Mouse (Mus musculus): ENCODE results near the gene Dhx58. TPM values are rescaled to one million over a fixed set of nuclear protein-coding genes. Genes with fewer than 3 reads are reported as not detected.
A peak's percentile ranks its signal among the peaks of the same experiment; 100 is the strongest.

The Dhx58 gene
- polyA plus RNA-seq, 1 experiment from 2014 or later = 2.1 TPM

- Histone ChIP-seq H3K27me3 (ENCODE audit: control insufficient read depth, insufficient read depth, low read length) (no peaks in the 10 kb centered on the region), H3K27ac (replicated peaks; ENCODE audit: low read depth, low read length) (no peak overlapping the region), H3K4me1 (ENCODE audit: control insufficient read depth, insufficient read depth, low read length) (peaks cover 18% of the 10 kb centered on the region), H3K9me3 (ENCODE audit: control insufficient read depth, low read length) (no peaks in the 10 kb centered on the region), H3K36me3 (ENCODE audit: control insufficient read depth, insufficient read depth, low read length) (peaks cover 47% of the 10 kb centered on the region), H3K4me2 (ENCODE audit: low read length) (peak overlapping the region; percentile 64), H3K4me3 (replicated peaks; ENCODE audit: low read depth, low read length) (no peak overlapping the region), H3K9ac (replicated peaks; ENCODE audit: low read length) (no peak overlapping the region)
- 94% methylated on average over 4 of the region's 4 CpGs for WGBS
- no peak for ATAC-seq (ENCODE audit: low FRiP score, low TSS enrichment)
- no peak for DNase-seq
Measured at GRCm38 (mm10) chr11:100710977-100711376, 6.9 kb upstream of the Dhx58 start.

- Histone ChIP-seq H3K4me1 (ENCODE audit: control insufficient read depth, insufficient read depth, low read length) (peaks cover 18% of the 10 kb centered on the region), H3K27ac (replicated peaks; ENCODE audit: low read depth, low read length) (no peak overlapping the region), H3K27me3 (ENCODE audit: control insufficient read depth, insufficient read depth, low read length) (no peaks in the 10 kb centered on the region), H3K4me2 (ENCODE audit: low read length) (no peak overlapping the region), H3K36me3 (ENCODE audit: control insufficient read depth, insufficient read depth, low read length) (peaks cover 47% of the 10 kb centered on the region), H3K4me3 (replicated peaks; ENCODE audit: low read depth, low read length) (no peak overlapping the region), H3K9me3 (ENCODE audit: control insufficient read depth, low read length) (no peaks in the 10 kb centered on the region), H3K9ac (replicated peaks; ENCODE audit: low read length) (no peak overlapping the region)
- ATAC-seq (ENCODE audit: low FRiP score, low TSS enrichment) (no peak), DNase-seq (no peak)
- 94% methylated on average over 15 of the region's 15 CpGs for WGBS
Measured at GRCm38 (mm10) chr11:100710528-100710927, 6.5 kb upstream of the Dhx58 start.

GRCm38 (mm10) chr11:100709201-100709810, 5.2 kb upstream of the Dhx58 start:
- Histone ChIP-seq H3K4me1 (ENCODE audit: control insufficient read depth, insufficient read depth, low read length) (peaks cover 16% of the 10 kb centered on the region), H3K9me3 (ENCODE audit: control insufficient read depth, low read length) (no peaks in the 10 kb centered on the region), H3K27ac (replicated peaks; ENCODE audit: low read depth, low read length) (no peak overlapping the region), H3K4me3 (replicated peaks; ENCODE audit: low read depth, low read length) (no peak overlapping the region), H3K4me2 (ENCODE audit: low read length) (no peak overlapping the region), H3K27me3 (ENCODE audit: control insufficient read depth, insufficient read depth, low read length) (no peaks in the 10 kb centered on the region), H3K9ac (replicated peaks; ENCODE audit: low read length) (no peak overlapping the region), H3K36me3 (ENCODE audit: control insufficient read depth, insufficient read depth, low read length) (peaks cover 52% of the 10 kb centered on the region)
- DNase-seq (no peak), ATAC-seq (ENCODE audit: low FRiP score, low TSS enrichment) (no peak)
- 93% methylated on average over 9 of the region's 9 CpGs for WGBS

- H3K36me3 ChIP-seq (ENCODE audit: control insufficient read depth, insufficient read depth, low read length) = peaks cover 48% of the 10 kb centered on the region
- no peak overlapping the region for H3K27ac ChIP-seq (replicated peaks; ENCODE audit: low read depth, low read length)
- ATAC-seq (ENCODE audit: low FRiP score, low TSS enrichment) (no peak), DNase-seq (no peak)
- H3K9me3 ChIP-seq (ENCODE audit: control insufficient read depth, low read length) = no peaks in the 10 kb centered on the region
- H3K4me3 ChIP-seq (replicated peaks; ENCODE audit: low read depth, low read length) = no peak overlapping the region
- H3K4me2 ChIP-seq (ENCODE audit: low read length) = no peak overlapping the region
- H3K9ac ChIP-seq (replicated peaks; ENCODE audit: low read length) = no peak overlapping the region
- no peaks in the 10 kb centered on the region for H3K27me3 ChIP-seq (ENCODE audit: control insufficient read depth, insufficient read depth, low read length)
- WGBS = 93% methylated on average over 23 of the region's 23 CpGs
- no peaks in the 10 kb centered on the region for H3K4me1 ChIP-seq (ENCODE audit: control insufficient read depth, insufficient read depth, low read length)
Measured at GRCm38 (mm10) chr11:100705095-100705747, 1.1 kb upstream of the Dhx58 start.

GRCm38 (mm10) chr11:100703366-100703765, 705 bp downstream of the Dhx58 start:
- 74% methylated on average over 11 of the region's 11 CpGs for WGBS
- Histone ChIP-seq H3K9me3 (ENCODE audit: control insufficient read depth, low read length) (no peaks in the 10 kb centered on the region), H3K36me3 (ENCODE audit: control insufficient read depth, insufficient read depth, low read length) (peaks cover 36% of the 10 kb centered on the region), H3K4me3 (replicated peaks; ENCODE audit: low read depth, low read length) (no peak overlapping the region), H3K4me2 (ENCODE audit: low read length) (no peak overlapping the region), H3K9ac (replicated peaks; ENCODE audit: low read length) (no peak overlapping the region), H3K27ac (replicated peaks; ENCODE audit: low read depth, low read length) (no peak overlapping the region), H3K4me1 (ENCODE audit: control insufficient read depth, insufficient read depth, low read length) (no peaks in the 10 kb centered on the region), H3K27me3 (ENCODE audit: control insufficient read depth, insufficient read depth, low read length) (no peaks in the 10 kb centered on the region)
- ATAC-seq (ENCODE audit: low FRiP score, low TSS enrichment) (no peak), DNase-seq (no peak)

GRCm38 (mm10) chr11:100702906-100703305, 1.2 kb downstream of the Dhx58 start:
- no peak for ATAC-seq (ENCODE audit: low FRiP score, low TSS enrichment)

GRCm38 (mm10) chr11:100702081-100702851, 1.8 kb downstream of the Dhx58 start:
- H3K4me1 ChIP-seq (ENCODE audit: control insufficient read depth, insufficient read depth, low read length) = no peaks in the 10 kb centered on the region
- peak overlapping the region; percentile 23; the same call in 1 of the 2 replicates for H3K4me2 ChIP-seq (ENCODE audit: low read length)
- WGBS = 36% methylated on average over 19 of the region's 19 CpGs
- peaks cover 25% of the 10 kb centered on the region for H3K36me3 ChIP-seq (ENCODE audit: control insufficient read depth, insufficient read depth, low read length)
- no peak overlapping the region for H3K4me3 ChIP-seq (replicated peaks; ENCODE audit: low read depth, low read length)
- H3K27me3 ChIP-seq (ENCODE audit: control insufficient read depth, insufficient read depth, low read length) = no peaks in the 10 kb centered on the region
- H3K9me3 ChIP-seq (ENCODE audit: control insufficient read depth, low read length) = no peaks in the 10 kb centered on the region
- ATAC-seq (ENCODE audit: low FRiP score, low TSS enrichment) = no peak
- H3K9ac ChIP-seq (replicated peaks; ENCODE audit: low read length) = no peak overlapping the region
- H3K27ac ChIP-seq (replicated peaks; ENCODE audit: low read depth, low read length) = no peak overlapping the region
- peak; percentile 93 for DNase-seq

More at GRCm38 (mm10) chr11:100702906-100703305, 1.2 kb downstream of the Dhx58 start:
- WGBS = 45% methylated on average over 7 of the region's 7 CpGs
- Histone ChIP-seq H3K27me3 (ENCODE audit: control insufficient read depth, insufficient read depth, low read length) (no peaks in the 10 kb centered on the region), H3K4me2 (ENCODE audit: low read length) (peak overlapping the region; percentile 23; the same call in 1 of the 2 replicates), H3K9me3 (ENCODE audit: control insufficient read depth, low read length) (no peaks in the 10 kb centered on the region), H3K4me3 (replicated peaks; ENCODE audit: low read depth, low read length) (no peak overlapping the region), H3K36me3 (ENCODE audit: control insufficient read depth, insufficient read depth, low read length) (peaks cover 31% of the 10 kb centered on the region), H3K4me1 (ENCODE audit: control insufficient read depth, insufficient read depth, low read length) (no peaks in the 10 kb centered on the region), H3K27ac (replicated peaks; ENCODE audit: low read depth, low read length) (no peak overlapping the region), H3K9ac (replicated peaks; ENCODE audit: low read length) (no peak overlapping the region)
- no peak for DNase-seq

GRCm38 (mm10) chr11:100701301-100701700, 2.8 kb downstream of the Dhx58 start:
- WGBS = 3% methylated on average over 14 of the region's 14 CpGs
- Histone ChIP-seq H3K27ac (replicated peaks; ENCODE audit: low read depth, low read length) (no peak overlapping the region), H3K9me3 (ENCODE audit: control insufficient read depth, low read length) (no peaks in the 10 kb centered on the region), H3K4me1 (ENCODE audit: control insufficient read depth, insufficient read depth, low read length) (no peaks in the 10 kb centered on the region), H3K4me2 (ENCODE audit: low read length) (peak overlapping the region; percentile 11), H3K4me3 (replicated peaks; ENCODE audit: low read depth, low read length) (no peak overlapping the region), H3K27me3 (ENCODE audit: control insufficient read depth, insufficient read depth, low read length) (no peaks in the 10 kb centered on the region), H3K36me3 (ENCODE audit: control insufficient read depth, insufficient read depth, low read length) (peaks cover 17% of the 10 kb centered on the region), H3K9ac (replicated peaks; ENCODE audit: low read length) (no peak overlapping the region)
- DNase-seq (no peak), ATAC-seq (ENCODE audit: low FRiP score, low TSS enrichment) (no peak)
